Mouse (Mus musculus) cortical plate, adult 2 months (tissue): ENCODE measurements around the gene Cldn9.

Experiments
- CTCF ChIP-seq: fragments of 200-500 bp; IDR thresholded peaks from 2 replicates; pipeline ENCODE4 v1.5.1; 2011; ENCODE audit warnings: mild to moderate bottlenecking, control low read depth, low read length; ENCODE audit not compliant: insufficient read depth; ENCODE audit errors: extremely low read depth
- POLR2A ChIP-seq: fragments of 200-500 bp; IDR thresholded peaks from 2 replicates; pipeline ENCODE4 v1.6.1; 2011; ENCODE audit warnings: mild to moderate bottlenecking, low read length, control low read depth; ENCODE audit not compliant: insufficient read depth; ENCODE audit errors: extremely low read depth

- TF ChIP-seq CTCF: no peak
- TF ChIP-seq POLR2A: no peak
Observed at GRCm38 (mm10) chr17:23674271-23674952, 9.4 kb downstream of the Cldn9 start.
